Mouse (Mus musculus) urinary bladder, adult 18-20 months (tissue): ENCODE results near the gene Rhebl1.

Source experiments
- DNase-seq, 2 experiments: peaks; one replicate each; pipeline ENCODE4 v3.0.0; 2022; ENCODE audit warnings: low spot score in 2 of 2, mixed read lengths in 2 of 2

Rhebl1 gene

DNA sequence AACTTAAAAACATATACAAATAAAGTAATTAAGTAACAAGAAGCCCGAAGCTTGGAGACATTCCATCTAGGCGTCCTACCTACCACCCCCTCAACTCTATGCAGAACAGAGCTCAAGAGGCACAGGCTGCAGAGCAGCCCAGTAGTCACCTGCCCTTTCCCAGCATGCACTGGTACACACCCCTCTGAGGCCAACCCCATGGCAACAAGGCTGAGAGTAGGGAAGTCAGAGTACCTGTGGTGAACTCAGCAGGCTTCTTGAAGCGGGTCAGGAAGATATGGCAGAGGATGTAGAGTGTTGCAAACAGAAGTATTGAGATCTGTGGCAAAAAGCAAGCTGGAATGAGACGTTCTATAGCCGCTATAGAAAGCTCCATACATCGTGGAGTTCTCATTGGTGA lies 20.6 kb upstream of the Rhebl1 start:
- no peak for DNase-seq

DNA sequence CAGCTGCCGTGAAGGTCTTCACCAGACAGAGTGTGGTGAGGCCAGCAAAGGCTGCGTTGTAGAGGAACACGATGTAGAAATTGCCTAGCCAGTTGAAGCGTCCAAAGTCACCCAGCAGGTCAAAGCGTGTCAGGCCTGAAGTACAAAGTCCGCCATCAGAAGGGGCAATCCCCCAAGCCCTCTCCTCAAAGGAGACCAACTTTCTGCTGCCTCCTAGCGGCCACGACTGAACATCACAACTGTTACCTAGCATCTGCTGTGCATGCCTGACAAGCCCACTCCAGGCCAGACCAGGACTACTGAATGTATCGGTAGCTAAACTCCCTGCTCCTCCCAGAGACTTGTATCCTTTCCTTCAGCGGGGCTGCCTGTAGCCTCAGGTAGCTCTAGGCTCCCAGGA lies 10.4 kb upstream of the Rhebl1 start:
- DNase-seq: no peak

DNA sequence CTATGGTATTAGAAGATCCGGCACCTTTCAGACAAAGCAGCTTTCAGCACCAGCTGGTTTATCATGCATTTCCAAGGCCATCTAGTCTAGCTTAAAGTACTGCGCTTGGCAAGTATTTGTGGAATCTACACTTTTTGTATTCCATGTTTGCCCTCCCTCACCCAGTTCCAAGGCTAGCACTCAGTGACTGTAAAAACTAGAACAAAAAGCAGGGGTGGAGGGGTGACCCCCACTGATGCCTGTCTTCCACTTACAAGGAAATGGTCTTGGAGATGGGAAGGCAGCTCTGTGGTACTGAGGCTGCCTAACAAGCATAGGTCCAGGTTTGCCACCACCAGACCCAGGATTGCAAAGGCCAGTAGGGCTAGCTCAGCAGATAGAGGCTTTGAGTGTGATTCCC lies 8.3 kb upstream of the Rhebl1 start:
- DNase-seq: no peak

DNA sequence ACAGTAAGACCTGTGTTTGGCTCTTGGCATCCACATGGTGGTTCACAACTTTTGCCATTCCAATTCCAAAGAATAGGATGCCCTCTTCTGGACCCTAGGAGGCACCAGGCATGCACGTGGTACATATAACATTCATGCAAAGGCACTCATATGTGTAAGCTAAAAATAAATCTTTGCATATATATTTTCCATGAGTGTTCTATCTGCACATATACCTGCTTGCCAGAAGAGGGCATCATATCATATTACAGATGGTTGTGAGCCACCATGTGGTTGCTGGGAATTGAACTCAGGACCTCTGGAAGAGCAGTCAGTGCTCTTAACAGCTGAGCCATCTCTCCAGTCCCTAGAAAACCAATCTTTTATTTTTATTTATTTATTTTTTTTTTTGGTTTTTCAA lies 7.2 kb upstream of the Rhebl1 start:
- DNase-seq: no peak

DNA sequence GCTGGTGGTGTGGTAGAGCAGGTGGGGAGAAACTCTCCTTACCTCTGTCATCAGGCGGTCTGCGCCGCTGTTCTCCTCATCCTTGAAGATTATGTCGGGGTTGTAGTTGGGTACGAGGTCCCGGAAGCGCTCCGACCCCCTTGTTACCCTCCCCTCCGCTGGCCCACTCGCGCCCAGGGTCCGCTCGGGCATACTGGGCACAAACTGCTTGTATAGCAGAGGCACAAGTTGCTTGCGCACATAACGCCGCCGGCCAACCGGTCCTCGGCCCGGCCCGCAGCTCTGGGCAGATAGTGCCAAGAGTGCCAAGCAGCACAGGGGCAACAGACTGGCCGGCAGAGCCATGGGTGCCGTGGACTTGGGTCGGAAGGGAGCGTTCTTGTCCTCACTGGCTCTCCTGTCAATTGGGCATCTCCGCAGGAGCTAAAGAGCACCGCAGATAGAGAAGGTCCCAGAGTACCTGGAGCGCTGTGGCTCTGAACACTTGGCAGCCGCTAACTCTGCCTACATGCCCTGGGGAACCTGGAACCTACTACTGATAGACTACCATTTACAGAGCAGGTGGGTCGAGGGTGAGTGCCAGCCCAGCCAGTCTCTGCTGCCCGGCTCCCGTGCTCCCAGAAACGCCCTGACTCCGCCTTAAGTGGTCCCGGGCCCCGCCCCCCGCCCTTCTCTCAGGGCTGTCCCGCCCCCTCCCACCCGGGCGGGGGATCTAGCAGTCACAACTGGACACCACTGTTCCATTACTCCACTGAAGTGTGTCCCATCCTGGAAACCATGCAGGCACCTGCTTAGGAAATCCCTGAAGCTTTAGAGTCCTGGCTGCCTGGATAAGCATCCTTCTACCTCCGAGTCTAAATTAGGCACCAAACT lies 3.8 kb upstream of the Rhebl1 start, which contains the start of gene Dhh:
Dhh (minus strand) TSS at position 613 of the 873 bp plus-strand sequence.
- DNase-seq: no peak

DNA sequence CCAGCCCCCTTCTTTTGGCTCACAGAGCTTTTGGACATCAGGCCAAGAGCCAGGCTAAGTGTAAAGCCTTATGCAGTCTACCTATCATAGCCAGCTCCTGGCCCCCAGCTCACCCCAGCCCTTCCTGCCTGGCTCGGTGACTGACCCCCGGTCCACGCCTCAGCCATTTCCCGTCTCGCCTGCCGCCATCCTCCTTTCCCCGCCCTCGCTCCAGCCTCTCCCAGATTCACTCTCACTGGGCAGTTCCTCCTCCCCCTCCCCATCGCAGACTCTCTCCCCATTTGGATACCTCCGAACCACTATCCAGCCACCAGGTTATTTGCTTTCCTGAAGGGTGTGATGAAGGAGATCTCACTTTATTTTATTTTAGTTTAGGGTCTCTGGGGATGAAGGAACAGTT lies 3.2 kb upstream of the Rhebl1 start:
- no peak for DNase-seq

DNA sequence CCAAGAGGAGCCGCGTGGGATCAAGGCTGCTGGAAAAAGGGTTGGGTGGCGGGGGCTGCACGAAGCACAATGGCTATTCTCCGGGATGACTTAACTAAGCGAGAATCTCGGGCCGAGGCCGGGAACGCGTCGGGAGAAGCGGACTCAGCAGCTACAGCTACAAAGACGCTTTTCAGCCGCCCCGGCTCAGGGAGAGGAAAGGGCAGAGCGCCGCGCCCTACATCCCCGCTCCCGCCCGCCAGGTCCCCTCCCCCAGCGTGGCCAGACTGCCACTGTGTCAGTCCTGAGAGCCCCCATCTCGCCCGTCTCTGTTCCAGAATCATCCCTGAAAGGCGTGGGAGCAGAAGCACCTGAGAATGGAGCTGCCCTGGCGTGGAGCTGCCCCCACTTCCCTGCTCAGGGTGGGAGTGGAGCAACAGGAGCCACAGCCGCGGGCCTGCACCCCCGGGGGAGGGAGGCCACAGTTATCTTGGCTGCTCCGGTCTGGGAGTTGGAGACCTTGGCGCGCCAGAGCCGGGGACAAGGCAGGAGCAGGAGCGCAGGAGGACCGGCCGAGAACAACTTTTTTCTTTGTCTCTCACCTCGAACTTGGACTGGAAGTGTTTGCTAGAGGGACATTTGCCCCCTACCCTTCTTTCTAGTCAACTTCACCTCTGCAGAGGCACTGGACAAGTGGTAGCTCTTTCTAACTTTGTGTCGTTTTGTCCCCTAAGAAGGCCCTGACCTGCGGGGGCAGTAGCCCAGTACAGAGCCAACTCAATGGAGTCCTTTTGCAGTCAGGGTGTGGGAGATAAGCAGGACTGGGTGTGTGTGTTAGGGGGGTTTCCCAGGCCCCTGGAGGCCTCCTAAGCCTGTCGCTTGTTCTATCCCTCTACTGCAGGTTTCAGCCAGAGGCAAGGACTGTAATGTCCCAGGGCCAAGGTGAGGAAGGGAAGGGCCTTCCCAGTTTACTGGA lies 1.6 kb upstream of the Rhebl1 start:
- no peak for DNase-seq

DNA sequence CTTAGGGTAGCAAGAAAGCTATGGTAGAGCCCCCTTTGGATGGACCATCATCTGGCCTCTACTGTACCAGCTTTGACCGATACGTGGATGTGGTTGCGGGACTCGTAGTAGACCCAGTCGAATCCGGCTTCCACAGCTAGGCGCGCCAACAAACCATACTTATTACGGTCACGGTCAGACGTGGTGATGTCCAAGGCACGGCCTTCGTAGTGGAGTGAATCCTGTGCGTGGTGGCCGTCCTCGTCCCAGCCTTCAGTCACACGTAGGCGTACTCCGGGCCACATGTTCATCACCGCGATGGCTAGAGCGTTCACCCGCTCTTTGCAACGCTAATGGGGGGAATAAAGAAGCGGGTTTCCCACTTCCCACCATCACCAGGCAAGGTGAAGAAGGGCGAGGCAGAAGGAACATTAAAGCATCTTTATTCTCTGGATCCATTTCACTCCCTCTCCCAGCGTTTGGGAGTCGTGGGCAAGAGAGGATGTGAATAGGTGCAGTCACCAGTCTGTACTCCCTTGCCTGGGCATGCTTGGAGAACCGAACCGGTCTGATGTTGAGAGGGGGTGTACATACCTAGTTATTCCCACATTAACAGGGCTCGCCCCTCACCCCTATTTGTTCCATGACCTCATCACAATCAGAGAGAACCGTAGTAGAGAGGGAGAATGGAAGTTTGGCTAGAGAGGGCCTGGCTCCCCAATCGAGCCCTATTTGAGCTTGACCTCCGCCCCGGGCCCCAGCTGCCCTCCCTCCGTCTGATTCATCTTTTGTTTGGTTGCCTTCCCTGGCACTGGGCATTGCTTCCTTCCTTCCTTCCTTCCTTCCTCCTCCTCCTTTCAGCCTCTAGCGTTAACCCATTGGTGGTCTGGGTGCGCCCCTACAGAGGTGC lies 650 bp upstream of the Rhebl1 start:
- DNase-seq: no peak

DNA sequence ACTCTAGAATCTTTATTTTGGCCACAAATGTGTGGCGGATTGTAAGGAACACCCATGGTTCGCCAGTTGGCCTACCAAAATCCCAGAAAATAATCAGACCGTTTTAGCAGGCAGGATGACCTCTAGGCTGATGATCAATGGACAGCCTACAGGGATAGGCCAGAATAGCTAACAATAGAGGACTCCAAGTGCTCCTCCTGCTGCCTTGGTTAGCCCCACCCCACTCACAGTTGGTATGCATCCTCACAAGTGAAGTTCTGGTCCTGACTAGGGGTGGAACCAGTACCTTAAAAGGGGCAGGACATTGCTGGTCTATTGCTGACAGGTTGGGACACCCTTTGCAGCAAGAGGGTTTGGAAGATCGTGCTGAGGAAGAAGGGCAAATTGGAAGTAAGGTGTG lies 1.3 kb downstream of the Rhebl1 start:
- DNase-seq: no peak

DNA sequence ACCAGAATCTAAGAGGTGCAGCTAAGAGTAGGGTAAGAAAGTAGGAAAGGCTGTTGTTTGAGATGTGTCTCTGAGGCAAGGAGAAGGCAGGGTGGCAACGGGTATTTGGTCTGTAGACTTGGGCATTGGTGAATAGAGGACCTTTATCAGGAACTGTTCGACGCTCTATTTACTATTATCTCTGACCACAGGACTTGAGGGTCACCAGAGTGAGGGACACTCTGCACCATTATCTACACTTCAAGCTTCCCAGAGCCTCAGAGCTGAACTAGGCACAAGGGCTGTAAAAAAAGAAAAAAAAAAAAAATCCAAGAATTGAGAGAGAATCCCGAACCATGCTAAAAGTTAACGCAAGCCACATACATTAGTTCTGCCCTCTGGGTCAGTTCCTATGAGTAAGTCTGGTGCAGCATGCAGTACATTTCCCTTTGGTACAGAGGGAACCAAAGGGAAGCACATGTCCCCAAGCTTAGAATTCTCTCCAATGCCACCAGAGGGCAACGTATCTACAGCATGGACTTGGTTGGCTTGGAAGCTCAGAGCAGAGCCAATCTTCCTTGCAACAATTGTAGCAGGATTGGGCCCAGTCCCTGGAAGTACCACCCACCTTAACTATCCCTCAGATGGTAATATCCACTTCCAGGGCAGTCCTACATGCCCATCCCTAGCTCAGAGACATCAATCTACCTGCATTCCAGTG lies 2.3 kb downstream of the Rhebl1 start:
- no peak for DNase-seq

DNA sequence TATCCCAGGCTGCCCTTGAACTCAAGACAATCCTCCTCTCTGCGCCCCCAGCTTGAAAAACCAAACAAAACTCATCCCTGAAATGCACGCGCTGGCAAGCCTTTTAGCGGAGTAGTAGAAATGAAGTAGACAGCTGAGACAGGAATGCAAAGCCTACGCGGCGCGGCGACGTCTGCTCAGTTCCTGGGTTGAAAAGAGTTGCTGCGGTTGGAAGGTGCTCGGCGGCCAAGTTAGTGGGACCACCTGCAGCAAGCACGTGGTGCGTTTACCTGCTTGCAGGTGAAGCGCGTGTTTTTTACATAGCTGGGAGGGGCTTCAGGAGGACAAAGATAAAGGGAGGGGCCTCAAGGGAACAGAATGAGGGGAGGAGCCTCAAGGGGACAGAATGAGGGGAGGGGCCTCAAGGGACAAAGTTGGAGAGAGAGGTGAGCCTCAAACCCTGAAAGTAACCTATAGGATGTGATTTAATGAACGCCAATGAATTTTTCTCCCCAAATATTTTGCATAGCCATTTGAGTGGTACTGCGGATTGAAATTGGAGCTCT lies 3.1 kb downstream of the Rhebl1 start:
- no peak for DNase-seq

DNA sequence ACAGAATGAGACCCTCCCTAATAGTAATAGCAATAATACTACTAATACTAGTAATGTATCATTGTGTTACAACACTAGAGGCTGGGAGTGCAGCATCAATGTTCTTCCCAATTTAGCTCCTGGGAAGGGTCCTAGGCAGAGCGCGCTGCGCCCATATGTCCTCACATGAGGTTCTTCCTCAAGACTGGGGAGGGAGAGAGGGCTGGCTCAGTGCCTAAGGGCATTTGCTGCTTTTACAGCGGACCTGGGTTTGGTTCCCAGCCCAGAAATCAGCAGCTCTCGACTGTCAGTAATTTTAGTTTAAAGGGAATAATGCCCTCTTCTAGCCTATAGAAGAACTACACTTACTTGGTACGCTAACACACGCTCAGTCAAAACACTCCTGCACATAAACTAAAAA lies 6.8 kb downstream of the Rhebl1 start:
- DNase-seq: no peak

DNA sequence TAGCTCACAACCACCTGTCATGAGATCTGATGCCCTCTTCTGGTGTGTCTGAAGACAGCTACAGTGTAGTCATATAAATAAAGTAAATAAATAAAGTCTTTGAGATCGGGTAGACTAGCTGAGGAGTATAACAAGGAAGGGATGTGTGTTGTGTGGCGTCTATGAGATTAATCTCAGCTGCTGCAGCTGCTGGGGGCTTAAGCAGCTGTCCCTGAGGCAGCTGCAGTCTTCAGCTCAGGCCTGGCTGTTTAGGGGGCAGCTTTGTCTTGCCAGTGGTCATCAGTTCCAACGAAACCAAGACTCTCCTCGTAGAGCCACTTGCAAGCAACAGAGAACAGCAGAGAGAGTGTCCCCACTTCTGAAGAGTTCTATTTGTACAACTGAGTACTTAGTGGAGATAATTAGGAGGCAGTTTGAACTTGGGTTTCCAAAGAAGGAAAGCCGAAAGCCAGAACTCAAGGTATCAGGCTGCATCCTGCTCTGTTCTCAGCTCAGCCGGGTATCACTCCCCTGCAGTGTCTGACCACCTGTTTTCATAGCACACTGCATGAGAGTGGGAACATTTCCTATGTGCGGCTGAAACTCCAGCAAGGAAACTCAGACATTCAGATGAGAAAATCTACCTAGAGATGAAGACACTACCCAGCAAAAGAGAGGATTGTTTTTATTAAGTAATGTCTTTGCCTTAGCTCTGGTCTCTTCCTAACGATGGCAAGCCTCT lies 7.5 kb downstream of the Rhebl1 start:
- DNase-seq: no peak

DNA sequence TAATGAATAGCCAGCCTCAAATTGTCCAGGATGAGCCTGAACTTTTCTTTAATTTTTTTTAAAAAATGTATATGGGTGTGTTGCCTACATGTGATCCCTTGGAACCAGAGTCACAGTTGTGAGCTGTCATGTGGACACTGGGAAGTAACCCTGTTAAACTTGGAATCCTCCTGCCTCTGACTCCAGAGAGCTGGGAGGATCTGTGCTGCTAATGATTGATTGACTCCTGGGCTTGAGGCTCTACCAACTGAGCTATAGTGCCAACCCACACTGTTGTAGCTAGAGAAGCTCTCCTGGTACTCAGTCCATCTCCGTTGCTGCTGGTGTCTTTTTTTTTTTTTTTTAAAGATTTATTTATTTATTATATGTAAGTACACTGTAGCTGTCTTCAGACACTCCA lies 10.2 kb downstream of the Rhebl1 start:
- no peak for DNase-seq

DNA sequence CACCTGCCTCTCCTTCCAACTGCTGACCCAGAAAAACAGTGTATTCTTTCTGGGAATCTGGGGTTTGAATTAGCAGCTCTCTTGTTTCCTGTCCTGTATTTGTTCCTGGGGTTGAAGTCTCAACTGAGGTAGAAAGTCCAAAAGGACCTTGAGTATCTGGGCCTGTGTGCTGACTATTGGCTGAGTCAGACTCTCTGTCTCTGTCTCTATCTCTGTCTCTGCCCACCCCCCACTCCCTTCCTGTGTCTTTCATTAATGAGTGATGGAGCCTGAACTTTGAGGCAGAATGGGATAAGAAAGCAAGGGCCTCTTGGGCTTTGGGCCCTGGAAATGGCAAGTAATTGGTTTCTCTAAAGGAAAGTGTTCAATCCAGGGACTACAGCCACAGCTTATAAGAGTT lies 10.7 kb downstream of the Rhebl1 start:
- DNase-seq: no peak

DNA sequence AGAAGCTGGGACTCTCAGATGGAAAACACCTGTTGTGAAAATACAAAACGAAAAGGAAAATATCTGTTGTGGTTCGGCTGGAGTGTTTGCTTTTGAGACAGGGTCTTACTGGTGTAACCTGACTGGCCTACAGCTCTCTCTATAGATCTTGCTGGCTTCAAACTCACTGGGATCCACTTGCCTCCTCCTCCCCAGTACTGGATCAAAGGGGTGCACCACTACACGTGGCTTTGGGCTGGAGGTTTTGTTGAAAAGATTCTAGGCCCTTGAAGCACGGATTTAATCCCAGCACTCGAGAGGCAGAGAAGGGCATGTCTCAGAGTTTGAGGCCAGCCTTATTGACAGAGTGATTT lies 12.7 kb downstream of the Rhebl1 start:
- DNase-seq: no peak

DNA sequence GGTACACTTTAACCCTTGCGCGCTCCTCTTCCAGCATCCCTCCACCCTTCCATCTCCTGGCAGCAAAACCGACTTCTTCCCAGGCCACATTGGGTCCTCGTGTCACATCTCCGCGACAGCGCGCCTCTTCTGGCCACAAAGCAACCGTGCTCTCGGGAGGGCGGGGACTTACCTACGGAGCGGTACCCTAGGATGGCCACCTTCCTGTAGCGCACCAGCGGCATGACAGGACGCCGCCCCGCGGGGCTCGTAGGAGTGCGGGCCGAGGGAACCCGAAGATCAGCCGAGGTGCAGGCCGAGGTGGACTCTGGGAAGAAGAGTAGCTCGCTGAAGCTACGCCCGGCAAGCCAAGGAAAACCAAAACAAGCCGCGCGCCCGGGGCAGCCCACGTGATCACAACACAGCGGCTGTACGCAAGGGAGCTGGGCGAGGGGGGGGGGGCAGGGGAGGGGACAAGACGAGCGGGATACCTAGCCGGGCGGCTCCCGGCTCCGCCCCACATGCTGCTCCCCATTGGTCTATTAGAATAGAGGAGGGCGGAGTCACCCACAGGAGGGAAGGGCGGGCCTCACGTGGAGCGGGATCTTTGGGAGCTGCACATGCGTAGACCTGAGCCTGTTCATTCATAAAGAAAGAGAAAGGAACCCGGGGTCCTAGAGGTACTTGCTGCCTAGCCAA lies 13.2 kb downstream of the Rhebl1 start:
- DNase-seq: peak; percentile 81 to 86

DNA sequence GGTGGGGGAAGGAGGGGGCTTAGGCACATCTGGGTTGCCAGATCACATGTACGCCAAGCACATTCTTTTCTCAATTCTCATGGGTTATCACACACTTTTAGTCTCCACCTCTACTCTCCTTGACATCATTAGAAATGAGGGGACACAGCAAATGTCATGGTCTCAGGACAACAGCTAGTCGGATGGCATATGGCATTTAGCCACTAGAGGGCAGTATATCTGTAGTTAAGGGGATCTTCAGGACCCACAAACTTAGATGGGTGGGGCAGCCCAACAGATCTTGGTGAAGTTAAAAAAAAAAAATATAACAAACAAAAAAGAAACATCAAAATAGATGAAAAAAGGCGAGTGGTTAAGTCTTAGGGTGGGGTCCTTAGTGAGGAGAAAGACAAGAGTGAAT lies 17.0 kb downstream of the Rhebl1 start:
- no peak for DNase-seq
